Mouse (Mus musculus): ENCODE results near the gene Afm. TPM values are rescaled to one million over a fixed set of nuclear protein-coding genes. Genes with fewer than 3 reads are reported as not detected.

Gene Afm
- polyA plus RNA-seq, 1 experiment from 2014 or later = 3.1 TPM

DNA sequence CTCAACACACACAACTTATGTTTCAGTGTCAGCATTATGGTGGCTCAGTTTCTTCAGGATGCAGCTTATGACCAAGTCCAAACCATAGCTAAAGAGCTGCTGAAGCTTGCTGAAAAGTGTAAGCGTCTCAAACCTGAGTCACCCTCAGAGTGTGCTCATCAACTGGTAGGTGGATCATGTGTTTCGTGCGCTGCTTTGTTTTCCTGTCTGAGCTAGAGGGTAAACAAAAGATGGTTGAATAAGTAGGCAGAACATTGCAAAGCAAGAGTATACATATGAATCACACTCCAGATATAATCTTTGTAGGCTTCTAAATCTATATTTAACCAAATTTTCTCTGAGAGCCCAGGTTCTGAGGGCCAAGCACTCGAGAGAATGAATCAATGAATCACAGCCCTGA is 45.4 kb downstream of the Afm start:
- H3K27ac ChIP-seq = no peak overlapping the region
- H3K36me3 ChIP-seq = no peaks in the 10 kb centered on the region
- WGBS = 89% methylated on average over 4 of the region's 4 CpGs
- no peaks in the 10 kb centered on the region for H3K9me3 ChIP-seq
- peaks cover 18% of the 10 kb centered on the region; the same call in 1 of the 2 replicates for H3K4me1 ChIP-seq
- DNase-seq (ENCODE audit: low spot score) = no peak
- no peak overlapping the region for H3K4me3 ChIP-seq
- H3K27me3 ChIP-seq (ENCODE audit: insufficient read depth, poor library complexity, severe bottlenecking) = no peaks in the 10 kb centered on the region

DNA sequence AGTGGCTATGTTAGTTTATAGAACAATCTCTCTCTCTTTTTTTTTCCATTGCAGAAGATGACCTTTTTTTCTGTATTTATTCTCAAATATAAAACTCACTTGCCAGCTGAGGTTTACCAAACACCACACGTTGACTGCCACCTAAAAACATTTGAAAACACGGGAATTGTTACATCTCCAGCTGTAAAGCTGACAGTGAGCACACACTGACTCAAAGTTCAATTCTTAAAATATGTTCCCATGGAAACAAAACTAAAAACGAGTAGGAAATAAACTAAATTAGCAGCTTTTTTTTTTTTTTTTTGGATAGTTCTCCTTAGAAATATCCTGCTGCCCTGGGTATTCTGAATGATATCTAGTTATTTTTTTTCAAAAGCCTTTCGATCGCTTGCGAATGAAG is 46.5 kb downstream of the Afm start:
- Histone ChIP-seq H3K27me3 (ENCODE audit: insufficient read depth, poor library complexity, severe bottlenecking) (no peaks in the 10 kb centered on the region), H3K27ac (no peak overlapping the region), H3K4me1 (peaks cover 18% of the 10 kb centered on the region; the same call in 1 of the 2 replicates), H3K4me3 (no peak overlapping the region), H3K9me3 (no peaks in the 10 kb centered on the region), H3K36me3 (no peaks in the 10 kb centered on the region)
- no peak for DNase-seq (ENCODE audit: low spot score)
- WGBS = 76% methylated on average over 6 of the region's 6 CpGs

DNA sequence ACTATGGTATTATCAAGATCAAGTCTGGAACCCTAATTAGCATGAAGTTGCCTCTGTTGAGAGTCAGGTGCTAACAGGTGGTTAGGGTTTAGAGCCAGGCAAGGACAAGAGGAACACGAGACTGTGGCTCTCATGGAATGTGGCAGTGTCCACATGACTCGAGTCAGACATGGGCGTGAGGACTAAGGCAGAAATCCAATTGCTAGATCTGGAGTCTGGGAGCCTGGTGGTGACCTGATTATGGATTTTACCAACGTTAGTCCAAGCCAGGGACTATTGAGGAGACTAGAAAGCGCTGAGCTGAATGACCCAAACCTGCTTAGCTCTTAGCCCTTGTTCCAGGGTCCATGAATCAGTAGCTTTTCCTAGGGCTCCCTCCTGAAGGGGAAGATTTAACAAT is 49.1 kb downstream of the Afm start:
- WGBS = 64% methylated on average over 5 of the region's 5 CpGs
- no peak for DNase-seq (ENCODE audit: low spot score)
- Histone ChIP-seq H3K9me3 (no peaks in the 10 kb centered on the region), H3K27ac (no peak overlapping the region), H3K4me3 (no peak overlapping the region), H3K27me3 (ENCODE audit: insufficient read depth, poor library complexity, severe bottlenecking) (no peaks in the 10 kb centered on the region), H3K36me3 (no peaks in the 10 kb centered on the region), H3K4me1 (peaks cover 18% of the 10 kb centered on the region; the same call in 1 of the 2 replicates)

DNA sequence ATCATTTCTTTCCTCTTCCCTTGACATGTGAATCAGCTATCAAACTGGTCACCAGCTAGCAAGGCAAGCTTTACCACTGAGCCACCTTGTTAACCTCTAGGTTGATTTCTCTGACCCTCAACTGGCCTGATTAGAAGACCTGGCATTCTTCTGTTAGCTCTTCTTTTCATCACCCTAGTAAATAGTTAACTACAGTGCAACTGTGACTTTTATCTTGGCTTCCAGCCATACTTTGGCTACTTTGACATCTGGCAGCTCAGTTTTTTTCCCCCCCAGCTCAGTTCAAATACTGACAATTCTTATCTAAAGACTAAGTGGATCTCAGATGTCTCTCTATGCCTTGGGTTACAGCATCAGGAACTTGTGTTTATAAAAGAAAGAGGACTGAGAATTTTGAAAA is 49.6 kb downstream of the Afm start:
- Histone ChIP-seq H3K27me3 (ENCODE audit: insufficient read depth, poor library complexity, severe bottlenecking) (no peaks in the 10 kb centered on the region), H3K4me1 (peaks cover 14% of the 10 kb centered on the region; the same call in 1 of the 2 replicates), H3K4me3 (no peak overlapping the region), H3K9me3 (no peaks in the 10 kb centered on the region), H3K27ac (no peak overlapping the region), H3K36me3 (no peaks in the 10 kb centered on the region)
- no peak for DNase-seq (ENCODE audit: low spot score)

DNA sequence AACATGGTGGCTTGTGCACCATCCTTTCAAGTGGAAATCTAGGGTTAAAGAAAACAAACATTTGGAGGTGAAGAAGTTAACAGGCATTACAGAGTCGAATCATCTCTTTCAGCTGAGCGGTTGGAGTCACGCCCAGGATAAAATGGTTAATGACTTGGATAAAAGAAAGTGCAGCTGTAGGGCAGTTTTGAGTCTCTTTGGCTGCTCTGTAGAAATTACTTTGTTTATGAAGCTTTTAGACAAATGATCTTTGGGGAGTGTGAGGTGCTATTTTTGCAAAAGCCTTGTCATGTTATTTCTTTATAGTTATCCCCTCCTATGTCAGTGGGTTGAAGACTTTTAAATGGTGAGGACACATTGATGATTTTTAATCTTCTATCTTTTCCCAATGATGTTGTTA is 52.5 kb downstream of the Afm start:
- Histone ChIP-seq H3K4me1 (peaks cover 14% of the 10 kb centered on the region; the same call in 1 of the 2 replicates), H3K4me3 (no peak overlapping the region), H3K9me3 (no peaks in the 10 kb centered on the region), H3K27me3 (ENCODE audit: insufficient read depth, poor library complexity, severe bottlenecking) (no peaks in the 10 kb centered on the region), H3K36me3 (no peaks in the 10 kb centered on the region), H3K27ac (no peak overlapping the region)
- DNase-seq (ENCODE audit: low spot score) = no peak
- 71% methylated on average over 3 of the region's 3 CpGs for WGBS

DNA sequence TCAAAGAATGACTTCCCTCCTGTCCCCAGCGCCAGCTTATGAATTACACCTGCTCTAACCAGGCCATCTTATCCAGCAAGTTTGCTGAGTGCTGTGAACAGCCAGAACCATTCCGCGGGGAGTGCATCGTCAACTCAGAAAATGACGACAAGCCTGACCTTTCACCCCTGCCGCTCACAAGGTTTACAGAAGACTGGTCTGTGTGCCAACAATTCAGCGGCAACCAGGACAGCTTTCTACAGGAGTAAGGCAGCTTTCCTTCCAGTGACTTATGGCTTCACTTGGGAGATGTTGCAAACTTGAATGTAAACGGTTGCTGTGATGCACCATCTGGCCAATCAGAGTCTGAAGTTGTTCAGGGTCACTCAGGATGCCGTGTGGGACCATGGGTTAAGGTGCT is 59.0 kb downstream of the Afm start:
- Histone ChIP-seq H3K36me3 (no peaks in the 10 kb centered on the region), H3K4me1 (no peaks in the 10 kb centered on the region), H3K4me3 (no peak overlapping the region), H3K27me3 (ENCODE audit: insufficient read depth, poor library complexity, severe bottlenecking) (no peaks in the 10 kb centered on the region), H3K9me3 (no peaks in the 10 kb centered on the region), H3K27ac (no peak overlapping the region)
- DNase-seq (ENCODE audit: low spot score) = no peak
- WGBS = 82% methylated on average over 9 of the region's 9 CpGs

DNA sequence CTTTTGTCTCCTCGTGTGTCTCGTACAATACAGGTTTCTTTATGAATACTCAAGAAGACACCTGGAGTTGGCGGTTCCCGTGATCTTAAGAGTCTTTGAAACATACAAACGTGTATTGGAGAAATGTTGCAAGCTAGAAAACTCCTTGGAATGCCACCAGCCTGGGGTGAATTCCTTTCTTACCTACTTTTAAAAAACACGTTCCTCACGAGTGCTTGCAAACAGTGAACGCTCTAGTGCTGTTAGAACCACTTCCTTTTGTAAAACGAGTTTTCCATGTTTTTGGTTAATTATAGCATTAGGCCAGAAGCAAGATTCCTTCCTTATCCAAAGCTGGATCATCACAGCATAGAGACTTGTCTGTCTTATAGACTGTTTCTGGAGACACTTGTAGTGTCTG is 60.8 kb downstream of the Afm start:
- H3K4me3 ChIP-seq = no peak overlapping the region
- no peaks in the 10 kb centered on the region for H3K27me3 ChIP-seq (ENCODE audit: insufficient read depth, poor library complexity, severe bottlenecking)
- no peaks in the 10 kb centered on the region for H3K9me3 ChIP-seq
- H3K27ac ChIP-seq = no peak overlapping the region
- no peaks in the 10 kb centered on the region for H3K4me1 ChIP-seq
- 85% methylated on average over 9 of the region's 9 CpGs for WGBS
- no peak for DNase-seq (ENCODE audit: low spot score)
- H3K36me3 ChIP-seq = no peaks in the 10 kb centered on the region

DNA sequence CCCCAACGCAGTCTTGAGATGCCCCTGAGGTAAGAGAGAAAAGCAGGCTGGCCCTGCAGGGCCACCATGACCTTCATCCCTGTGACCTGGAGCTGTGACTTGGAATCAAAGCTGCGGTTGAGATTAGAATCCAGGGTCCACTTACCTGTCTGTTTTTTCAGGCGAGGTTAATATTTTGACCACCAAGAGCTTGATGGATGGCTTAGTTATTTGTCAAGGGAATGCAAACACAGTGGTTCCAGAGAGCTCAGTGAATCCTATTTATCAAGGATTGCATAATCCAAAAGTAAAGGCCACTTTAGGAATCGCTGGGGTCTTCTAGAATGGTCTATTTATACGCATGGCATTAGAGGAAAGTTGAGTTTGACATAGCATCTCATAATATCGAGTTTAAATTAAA is 63.4 kb downstream of the Afm start:
- no peak overlapping the region for H3K4me3 ChIP-seq
- no peak for DNase-seq (ENCODE audit: low spot score)
- WGBS = 82% methylated on average over 6 of the region's 6 CpGs
- no peaks in the 10 kb centered on the region for H3K4me1 ChIP-seq
- no peaks in the 10 kb centered on the region for H3K9me3 ChIP-seq
- no peaks in the 10 kb centered on the region for H3K27me3 ChIP-seq (ENCODE audit: insufficient read depth, poor library complexity, severe bottlenecking)
- no peaks in the 10 kb centered on the region for H3K36me3 ChIP-seq
- no peak overlapping the region for H3K27ac ChIP-seq

DNA sequence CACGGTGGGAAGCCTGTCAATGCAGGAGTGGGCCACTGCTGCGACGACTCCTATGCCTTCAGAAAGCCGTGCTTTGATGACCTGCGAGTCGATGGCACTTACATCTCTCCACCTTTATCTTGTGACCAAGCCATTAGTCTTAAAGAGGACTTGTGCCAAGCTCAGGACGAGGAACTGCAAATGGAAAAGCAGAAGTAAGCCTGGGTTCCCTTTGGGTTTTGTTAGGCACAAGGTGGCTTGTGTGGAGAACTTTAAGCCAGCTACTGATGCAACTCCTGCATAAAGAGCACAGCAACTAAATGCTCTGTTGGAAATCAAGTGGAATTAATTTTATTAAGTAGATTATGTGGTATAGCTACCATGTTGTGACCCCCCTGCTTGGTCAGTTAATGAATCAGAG is 66.1 kb downstream of the Afm start:
- WGBS = 74% methylated on average over 7 of the region's 7 CpGs
- Histone ChIP-seq H3K9me3 (no peaks in the 10 kb centered on the region), H3K4me3 (no peak overlapping the region), H3K27me3 (ENCODE audit: insufficient read depth, poor library complexity, severe bottlenecking) (no peaks in the 10 kb centered on the region), H3K4me1 (no peaks in the 10 kb centered on the region), H3K36me3 (no peaks in the 10 kb centered on the region), H3K27ac (no peak overlapping the region)
- DNase-seq (ENCODE audit: low spot score) = no peak

DNA sequence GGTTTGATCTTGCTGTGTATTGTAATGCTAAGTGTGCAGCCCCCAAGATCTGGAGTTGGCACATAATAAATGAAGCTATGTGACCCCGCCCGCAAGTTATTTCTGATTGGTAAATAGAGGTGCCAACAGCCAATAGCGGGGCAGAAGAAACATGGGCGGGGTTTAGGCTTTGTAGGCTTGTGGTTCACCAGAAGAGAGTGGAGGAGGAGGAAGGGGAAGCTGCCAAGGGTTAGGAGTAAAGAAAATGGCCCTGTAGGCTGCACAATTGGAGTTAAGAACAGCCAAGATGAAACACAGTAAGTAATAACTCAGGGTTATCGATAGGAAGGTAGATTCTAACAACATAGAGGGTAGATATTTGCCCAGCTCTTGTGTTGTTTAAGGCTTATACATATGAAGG is 67.8 kb downstream of the Afm start:
- H3K9me3 ChIP-seq = no peaks in the 10 kb centered on the region
- H3K36me3 ChIP-seq = no peaks in the 10 kb centered on the region
- H3K4me1 ChIP-seq = no peaks in the 10 kb centered on the region
- no peak for DNase-seq (ENCODE audit: low spot score)
- H3K27ac ChIP-seq = no peak overlapping the region
- 71% methylated on average over 5 of the region's 5 CpGs for WGBS
- no peak overlapping the region for H3K4me3 ChIP-seq
- no peaks in the 10 kb centered on the region for H3K27me3 ChIP-seq (ENCODE audit: insufficient read depth, poor library complexity, severe bottlenecking)

DNA sequence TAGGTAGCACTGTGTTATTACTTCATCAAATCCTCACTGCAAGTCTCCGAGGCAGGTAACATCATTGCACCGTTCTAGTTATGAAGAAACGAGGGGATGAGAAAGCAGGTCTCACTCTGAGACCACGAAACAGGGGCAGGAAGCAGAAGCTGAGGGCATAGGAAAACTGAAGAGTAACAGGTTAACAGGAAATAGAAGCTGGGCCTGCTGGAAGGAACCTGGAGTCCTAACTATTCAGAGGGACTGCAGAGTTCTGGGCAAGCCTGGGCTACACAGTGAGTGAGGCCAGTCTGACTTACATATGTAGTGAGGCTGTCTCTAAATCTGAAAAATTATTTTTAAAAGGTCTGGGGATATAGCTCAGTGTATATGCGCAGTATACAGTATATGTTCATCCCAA is 69.4 kb downstream of the Afm start:
- H3K4me3 ChIP-seq = no peak overlapping the region
- no peaks in the 10 kb centered on the region for H3K27me3 ChIP-seq (ENCODE audit: insufficient read depth, poor library complexity, severe bottlenecking)
- no peak for DNase-seq (ENCODE audit: low spot score)
- no peaks in the 10 kb centered on the region for H3K9me3 ChIP-seq
- H3K27ac ChIP-seq = no peak overlapping the region
- WGBS = 88% methylated on average over 5 of the region's 5 CpGs
- H3K36me3 ChIP-seq = no peaks in the 10 kb centered on the region
- no peaks in the 10 kb centered on the region for H3K4me1 ChIP-seq

DNA sequence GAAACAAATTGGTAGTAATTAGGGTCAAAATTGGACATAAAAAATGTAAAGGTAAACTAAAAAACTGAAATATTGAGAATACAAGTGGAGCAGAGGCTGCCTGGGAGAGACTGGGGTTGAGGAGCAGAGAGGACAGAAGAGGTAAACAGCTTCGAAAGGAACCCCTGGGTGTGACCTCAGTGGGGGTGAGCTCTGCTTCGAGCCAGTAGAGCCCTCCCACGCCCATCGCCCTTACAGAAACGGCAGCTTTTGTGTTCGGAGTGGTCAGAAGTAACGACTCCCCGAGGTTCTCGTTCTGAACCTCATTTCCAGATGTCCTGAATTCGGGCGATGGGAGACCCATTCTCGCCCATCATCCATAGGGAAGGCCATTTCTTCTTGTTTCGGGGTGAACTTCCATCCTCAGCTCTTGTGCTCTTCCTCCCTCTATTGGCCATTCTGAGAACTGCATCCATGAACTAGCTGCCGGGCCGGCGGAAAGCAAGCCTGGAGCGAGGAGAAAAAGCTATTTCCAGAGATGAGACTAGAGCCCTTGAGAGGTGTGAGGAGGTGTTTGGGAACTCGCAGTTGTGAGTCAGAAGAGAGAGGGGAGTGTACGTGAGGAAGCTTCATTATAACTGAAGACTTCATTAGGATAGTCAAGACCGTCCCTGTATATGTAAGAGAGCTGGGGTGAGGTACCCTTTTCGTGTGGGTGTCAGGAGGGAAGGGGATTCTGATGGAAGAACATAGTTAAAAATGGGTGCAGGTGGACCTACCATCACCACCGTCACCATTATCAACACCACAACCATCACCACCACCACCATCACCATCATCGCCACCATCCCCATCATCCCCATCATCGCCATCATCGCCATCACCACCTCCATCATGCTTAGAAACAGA is 70.2 kb downstream of the Afm start:
- H3K27me3 ChIP-seq (ENCODE audit: insufficient read depth, poor library complexity, severe bottlenecking) = no peaks in the 10 kb centered on the region
- H3K4me1 ChIP-seq = no peaks in the 10 kb centered on the region
- H3K36me3 ChIP-seq = no peaks in the 10 kb centered on the region
- no peak overlapping the region for H3K27ac ChIP-seq
- 22% methylated on average over 25 of the region's 25 CpGs for WGBS
- H3K4me3 ChIP-seq = peak overlapping the region; percentile 55
- DNase-seq (ENCODE audit: low spot score) = peak; percentile 83
- H3K9me3 ChIP-seq = no peaks in the 10 kb centered on the region

DNA sequence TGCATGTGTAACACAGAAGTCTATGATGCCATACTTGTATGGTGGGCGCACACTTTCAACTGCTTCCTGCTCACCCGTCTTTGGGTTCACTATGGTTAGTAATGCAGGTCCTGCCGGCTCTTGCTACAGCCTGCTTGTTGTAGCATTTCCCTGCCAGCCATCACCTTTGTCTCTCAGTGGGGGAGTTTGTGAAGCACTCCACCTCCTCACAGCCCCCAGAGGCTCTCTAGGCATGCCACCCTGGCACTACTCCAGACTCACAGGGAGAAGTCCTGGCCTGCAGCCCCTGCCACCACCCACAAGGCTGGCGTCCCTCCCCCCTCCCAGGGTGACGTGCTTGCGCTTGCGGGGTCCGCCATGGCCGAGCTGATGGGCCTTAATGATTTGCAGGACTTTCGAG is 71.9 kb downstream of the Afm start:
- WGBS = 80% methylated on average over 10 of the region's 10 CpGs
- peak; percentile 71 for DNase-seq (ENCODE audit: low spot score)
- no peak overlapping the region for H3K27ac ChIP-seq
- no peak overlapping the region for H3K4me3 ChIP-seq
- no peaks in the 10 kb centered on the region for H3K4me1 ChIP-seq
- no peaks in the 10 kb centered on the region for H3K36me3 ChIP-seq
- no peaks in the 10 kb centered on the region for H3K9me3 ChIP-seq
- H3K27me3 ChIP-seq (ENCODE audit: insufficient read depth, poor library complexity, severe bottlenecking) = no peaks in the 10 kb centered on the region

DNA sequence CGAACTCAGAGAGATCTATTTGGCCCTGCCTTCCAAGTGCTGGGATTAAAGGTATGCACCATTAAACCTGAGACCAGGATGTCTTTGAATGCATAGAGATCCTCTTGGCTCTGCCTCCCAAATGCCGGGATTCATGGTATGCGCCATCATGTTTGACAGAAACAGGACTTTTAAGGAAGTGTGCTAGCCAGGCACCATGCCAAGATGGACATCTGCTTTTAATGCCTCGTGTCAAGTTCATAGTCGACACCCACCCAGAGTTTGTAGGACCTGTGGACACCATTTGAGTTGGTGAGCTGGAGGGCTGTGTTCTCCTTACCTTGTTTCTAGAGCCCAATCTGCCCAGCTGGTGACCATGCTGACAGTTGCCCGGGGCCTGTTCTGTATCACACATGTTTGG is 73.2 kb downstream of the Afm start:
- Histone ChIP-seq H3K4me3 (no peak overlapping the region), H3K4me1 (no peaks in the 10 kb centered on the region)

More for the DNA sequence above, 73.2 kb downstream of the Afm start:
- Histone ChIP-seq H3K27me3 (ENCODE audit: insufficient read depth, poor library complexity, severe bottlenecking) (no peaks in the 10 kb centered on the region), H3K27ac (no peak overlapping the region), H3K9me3 (no peaks in the 10 kb centered on the region), H3K36me3 (no peaks in the 10 kb centered on the region)
- 76% methylated on average over 6 of the region's 6 CpGs for WGBS
- no peak for DNase-seq (ENCODE audit: low spot score)

Measured in heart, embryonic 10.5 days (tissue).